Mouse (Mus musculus): ENCODE measurements around the gene Ttc28. TPM values are rescaled to one million over a fixed set of nuclear protein-coding genes. Genes with fewer than 3 reads are reported as not detected.

Gene Ttc28
- polyA plus RNA-seq, 1 experiment, result 4.8 TPM

DNA sequence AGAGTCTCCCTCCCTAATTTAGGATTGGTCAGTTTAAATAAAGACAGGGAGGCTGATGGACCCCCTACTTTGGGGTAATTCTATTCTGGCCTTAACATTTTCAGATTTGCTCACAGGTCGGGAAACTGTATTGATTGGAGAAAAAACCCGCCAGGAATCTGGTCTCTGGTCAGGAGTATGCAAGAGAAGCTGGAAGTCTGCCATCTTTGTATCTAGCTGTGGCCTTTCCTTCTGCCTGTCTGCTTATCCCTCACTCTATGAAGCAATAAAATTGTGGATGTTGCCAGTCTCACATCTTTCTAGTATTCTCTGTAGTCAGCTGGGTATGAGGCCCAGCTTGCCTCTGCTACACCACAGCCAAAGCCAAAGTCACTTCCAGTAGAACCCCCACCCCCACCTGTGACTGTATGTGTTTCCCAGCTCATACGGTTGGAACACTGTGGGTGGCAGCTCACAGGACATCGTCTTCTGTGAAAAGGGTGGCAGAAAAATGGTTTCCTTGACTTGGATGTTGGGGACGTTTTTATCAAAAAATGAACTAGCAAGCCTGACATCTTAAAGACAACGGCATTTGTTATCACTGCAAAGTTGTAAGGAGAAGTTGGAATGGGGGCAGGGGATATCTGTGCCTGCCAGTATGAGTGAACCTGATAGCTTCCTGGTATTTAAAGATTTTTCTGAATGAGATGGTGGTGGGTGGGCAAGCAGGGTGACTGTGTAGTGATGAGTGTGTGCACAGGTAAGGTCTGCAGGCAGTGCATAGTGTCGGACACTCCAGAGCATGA, 281.7 kb downstream of the Ttc28 start:
- Histone ChIP-seq H3K36me3 (ENCODE audit: control insufficient read depth, insufficient read depth, low read length) (no peaks in the 10 kb centered on the region), H3K27ac (ENCODE audit: control insufficient read depth, insufficient read depth, low read length) (no peak overlapping the region), H3K4me1 (replicated peaks; ENCODE audit: control insufficient read depth, insufficient read depth, low read length) (peaks cover 12% of the 10 kb centered on the region), H3K27me3 (ENCODE audit: control insufficient read depth, insufficient read depth, low read length) (no peaks in the 10 kb centered on the region), H3K4me3 (ENCODE audit: control insufficient read depth, insufficient read depth, low read length) (no peak overlapping the region)
- 93% methylated on average over 7 of the region's 7 CpGs for WGBS
- TF ChIP-seq POLR2A (IDR thresholded peaks at IDR 0.05; ENCODE audit: control insufficient read depth, extremely low read depth, insufficient read depth, low read length, poor library complexity), result no peak
- no peak for TF ChIP-seq CTCF (IDR thresholded peaks at IDR 0.05; ENCODE audit: borderline replicate concordance, control insufficient read depth, extremely low read depth, insufficient read depth, low read length, poor library complexity)
- no peak for DNase-seq

DNA sequence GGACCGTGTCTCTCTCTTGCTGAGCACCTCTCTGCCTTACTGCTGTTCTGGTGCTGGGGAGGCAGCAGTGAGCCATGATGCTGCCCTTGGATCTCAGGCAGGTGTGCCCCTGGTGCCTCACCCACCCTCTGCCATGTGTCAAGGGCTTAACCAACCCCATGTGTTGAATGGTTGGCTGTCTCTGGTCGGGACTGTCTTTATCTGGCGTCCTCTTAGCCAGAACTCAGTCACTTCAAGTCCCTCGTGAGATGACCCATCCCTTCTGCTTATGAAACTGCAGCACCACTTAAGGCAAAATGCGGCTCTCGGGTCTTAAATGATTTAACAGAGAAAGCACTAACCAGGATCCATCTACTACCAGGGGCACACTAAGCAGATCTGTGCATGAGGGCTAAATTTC, 283.3 kb downstream of the Ttc28 start:
- DNase-seq, result no peak
- 87% methylated on average over 6 of the region's 6 CpGs for WGBS
- no peak for TF ChIP-seq POLR2A (IDR thresholded peaks at IDR 0.05; ENCODE audit: control insufficient read depth, extremely low read depth, insufficient read depth, low read length, poor library complexity)
- no peak for TF ChIP-seq CTCF (IDR thresholded peaks at IDR 0.05; ENCODE audit: borderline replicate concordance, control insufficient read depth, extremely low read depth, insufficient read depth, low read length, poor library complexity)

DNA sequence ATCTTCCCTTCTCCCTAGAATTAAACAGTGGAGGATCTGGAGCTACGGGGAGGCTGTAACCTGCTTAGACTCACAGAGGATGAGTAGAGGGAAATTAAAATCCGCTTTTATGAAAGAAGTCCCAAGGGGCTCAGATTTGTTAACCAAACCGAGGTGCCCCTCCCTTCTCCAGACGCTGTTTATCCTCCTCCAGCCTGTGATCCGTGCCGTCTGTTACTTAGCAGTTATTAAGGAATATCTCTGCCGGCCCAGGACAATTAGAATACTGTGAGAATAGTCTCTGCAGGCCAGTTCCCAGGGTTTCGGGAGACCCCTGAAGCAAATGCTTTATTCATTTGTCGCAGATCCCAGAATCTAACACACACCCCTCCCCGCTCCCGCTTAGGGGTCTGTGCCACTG, 283.8 kb downstream of the Ttc28 start:
- Histone ChIP-seq H3K4me3 (ENCODE audit: control insufficient read depth, insufficient read depth, low read length) (no peak overlapping the region), H3K36me3 (ENCODE audit: control insufficient read depth, insufficient read depth, low read length) (no peaks in the 10 kb centered on the region), H3K27ac (ENCODE audit: control insufficient read depth, insufficient read depth, low read length) (no peak overlapping the region), H3K4me1 (replicated peaks; ENCODE audit: control insufficient read depth, insufficient read depth, low read length) (peaks cover 12% of the 10 kb centered on the region), H3K27me3 (ENCODE audit: control insufficient read depth, insufficient read depth, low read length) (no peaks in the 10 kb centered on the region)
- no peak for TF ChIP-seq CTCF (IDR thresholded peaks at IDR 0.05; ENCODE audit: borderline replicate concordance, control insufficient read depth, extremely low read depth, insufficient read depth, low read length, poor library complexity)
- TF ChIP-seq POLR2A (IDR thresholded peaks at IDR 0.05; ENCODE audit: control insufficient read depth, extremely low read depth, insufficient read depth, low read length, poor library complexity), result no peak
- no peak for DNase-seq
- 96% methylated on average over 11 of the region's 11 CpGs for WGBS

More for the DNA sequence above, 283.3 kb downstream of the Ttc28 start:
- Histone ChIP-seq H3K4me1 (replicated peaks; ENCODE audit: control insufficient read depth, insufficient read depth, low read length) (peaks cover 12% of the 10 kb centered on the region), H3K36me3 (ENCODE audit: control insufficient read depth, insufficient read depth, low read length) (no peaks in the 10 kb centered on the region), H3K4me3 (ENCODE audit: control insufficient read depth, insufficient read depth, low read length) (no peak overlapping the region), H3K27ac (ENCODE audit: control insufficient read depth, insufficient read depth, low read length) (no peak overlapping the region), H3K27me3 (ENCODE audit: control insufficient read depth, insufficient read depth, low read length) (no peaks in the 10 kb centered on the region)

DNA sequence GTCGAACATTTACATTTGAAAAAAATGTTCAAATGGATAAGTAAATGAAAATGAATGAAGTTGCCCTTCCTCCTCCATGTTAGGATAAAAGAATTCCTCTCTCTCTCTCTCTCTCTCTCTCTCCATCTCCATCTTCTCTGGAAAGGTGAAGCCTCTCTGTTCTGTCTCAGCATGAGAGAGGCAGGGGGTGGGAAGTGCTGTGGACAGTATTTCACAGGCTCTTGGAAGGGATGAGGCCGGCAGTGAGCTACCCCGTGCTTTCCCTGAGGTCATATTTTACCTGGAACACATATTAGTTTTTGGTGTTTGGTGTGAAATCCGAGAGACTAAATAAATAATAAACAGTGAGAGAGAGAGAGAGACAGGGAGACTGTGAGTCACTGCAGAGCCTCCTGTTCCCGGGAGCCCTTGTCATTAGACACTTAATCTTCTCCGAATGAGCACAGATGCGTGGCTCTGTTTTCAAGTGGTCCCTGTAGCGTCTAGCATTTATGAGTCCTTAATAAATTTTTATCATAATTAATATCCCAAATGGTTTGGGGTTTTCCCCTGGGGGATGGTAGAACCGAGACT, 284.8 kb downstream of the Ttc28 start:
- Histone ChIP-seq H3K4me1 (replicated peaks; ENCODE audit: control insufficient read depth, insufficient read depth, low read length) (peaks cover 11% of the 10 kb centered on the region), H3K27me3 (ENCODE audit: control insufficient read depth, insufficient read depth, low read length) (no peaks in the 10 kb centered on the region), H3K27ac (ENCODE audit: control insufficient read depth, insufficient read depth, low read length) (no peak overlapping the region), H3K4me3 (ENCODE audit: control insufficient read depth, insufficient read depth, low read length) (no peak overlapping the region), H3K36me3 (ENCODE audit: control insufficient read depth, insufficient read depth, low read length) (no peaks in the 10 kb centered on the region)
- DNase-seq, result no peak
- no peak for TF ChIP-seq CTCF (IDR thresholded peaks at IDR 0.05; ENCODE audit: borderline replicate concordance, control insufficient read depth, extremely low read depth, insufficient read depth, low read length, poor library complexity)
- no peak for TF ChIP-seq POLR2A (IDR thresholded peaks at IDR 0.05; ENCODE audit: control insufficient read depth, extremely low read depth, insufficient read depth, low read length, poor library complexity)
- 90% methylated on average over 9 of the region's 9 CpGs for WGBS

DNA sequence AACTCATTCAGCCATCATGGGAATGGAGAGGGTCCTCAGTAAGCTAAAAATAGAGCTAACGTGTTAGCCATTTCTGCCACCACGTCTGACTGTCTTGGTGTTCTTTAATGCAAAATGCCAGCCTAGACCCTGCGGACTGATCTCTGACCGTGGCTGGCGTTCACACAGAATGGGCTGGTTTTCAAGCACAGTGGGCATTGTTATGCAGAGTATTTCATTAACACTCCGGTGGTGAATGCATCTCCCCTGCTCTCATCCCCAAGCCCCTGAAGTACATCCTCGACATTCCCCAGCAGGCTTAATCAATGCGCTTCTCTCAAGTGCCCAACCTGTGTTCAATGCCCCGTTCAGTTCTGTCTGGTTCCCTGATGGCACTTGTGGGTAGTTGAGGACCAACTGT, 290.8 kb downstream of the Ttc28 start:
- 96% methylated on average over 9 of the region's 9 CpGs for WGBS
- DNase-seq, result no peak

DNA sequence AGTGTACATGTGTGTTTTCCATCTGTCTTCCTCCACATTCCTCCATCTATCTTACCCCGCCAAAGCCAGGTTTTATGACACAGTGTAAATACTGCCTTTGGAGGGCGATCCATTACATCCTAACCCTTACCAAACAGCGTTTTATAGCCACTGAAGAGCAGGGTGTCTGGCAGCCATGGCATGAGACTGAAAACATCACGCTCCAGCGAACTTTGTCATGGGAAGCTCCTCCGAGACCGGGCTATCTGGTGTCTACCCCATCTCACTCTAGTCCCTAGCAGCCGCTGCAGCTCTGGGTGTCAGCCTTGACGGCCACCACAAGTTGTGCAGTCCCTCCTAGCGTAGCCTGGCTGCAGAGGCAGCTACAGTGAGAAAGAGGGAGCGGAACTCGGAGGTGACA, 295.8 kb downstream of the Ttc28 start:
- peaks cover 25% of the 10 kb centered on the region for H3K4me1 ChIP-seq (replicated peaks; ENCODE audit: control insufficient read depth, insufficient read depth, low read length)
- H3K27ac ChIP-seq (ENCODE audit: control insufficient read depth, insufficient read depth, low read length), result no peak overlapping the region
- no peak overlapping the region for H3K4me3 ChIP-seq (ENCODE audit: control insufficient read depth, insufficient read depth, low read length)
- TF ChIP-seq POLR2A (IDR thresholded peaks at IDR 0.05; ENCODE audit: control insufficient read depth, extremely low read depth, insufficient read depth, low read length, poor library complexity), result no peak
- no peak for TF ChIP-seq CTCF (IDR thresholded peaks at IDR 0.05; ENCODE audit: borderline replicate concordance, control insufficient read depth, extremely low read depth, insufficient read depth, low read length, poor library complexity)
- no peak for DNase-seq
- no peaks in the 10 kb centered on the region for H3K36me3 ChIP-seq (ENCODE audit: control insufficient read depth, insufficient read depth, low read length)
- no peaks in the 10 kb centered on the region for H3K27me3 ChIP-seq (ENCODE audit: control insufficient read depth, insufficient read depth, low read length)
- WGBS, result 90% methylated on average over 12 of the region's 12 CpGs

More for the DNA sequence above, 290.8 kb downstream of the Ttc28 start:
- TF ChIP-seq CTCF (IDR thresholded peaks at IDR 0.05; ENCODE audit: borderline replicate concordance, control insufficient read depth, extremely low read depth, insufficient read depth, low read length, poor library complexity) (no peak), POLR2A (IDR thresholded peaks at IDR 0.05; ENCODE audit: control insufficient read depth, extremely low read depth, insufficient read depth, low read length, poor library complexity) (no peak)
- H3K27me3 ChIP-seq (ENCODE audit: control insufficient read depth, insufficient read depth, low read length), result no peaks in the 10 kb centered on the region
- no peak overlapping the region for H3K27ac ChIP-seq (ENCODE audit: control insufficient read depth, insufficient read depth, low read length)
- H3K36me3 ChIP-seq (ENCODE audit: control insufficient read depth, insufficient read depth, low read length), result no peaks in the 10 kb centered on the region
- no peak overlapping the region for H3K4me3 ChIP-seq (ENCODE audit: control insufficient read depth, insufficient read depth, low read length)
- H3K4me1 ChIP-seq (replicated peaks; ENCODE audit: control insufficient read depth, insufficient read depth, low read length), result no peaks in the 10 kb centered on the region
